Mouse (Mus musculus): ENCODE data around the gene Npr1. TPM values are rescaled to one million over a fixed set of nuclear protein-coding genes. Genes with fewer than 3 reads are reported as not detected.

Gene Npr1
- total RNA-seq (2021): 100 to 1,000 TPM in 1 of 2 experiments, 10 to 100 TPM in 1; 88.3 to 101 TPM
- long read RNA-seq, experiment 1, full-length matches to known transcripts: 41 of 72 reads
- long read RNA-seq, experiment 1, partial matches to known transcripts: 15 of 72 reads
- long read RNA-seq, experiment 1, other reads (novel, unspliced or antisense): 16 of 72 reads
- long read RNA-seq, experiment 2, full-length matches to known transcripts: 24 of 54 reads
- long read RNA-seq, experiment 2, partial matches to known transcripts: 16 of 54 reads
- long read RNA-seq, experiment 2, other reads (novel, unspliced or antisense): 14 of 54 reads

DNA sequence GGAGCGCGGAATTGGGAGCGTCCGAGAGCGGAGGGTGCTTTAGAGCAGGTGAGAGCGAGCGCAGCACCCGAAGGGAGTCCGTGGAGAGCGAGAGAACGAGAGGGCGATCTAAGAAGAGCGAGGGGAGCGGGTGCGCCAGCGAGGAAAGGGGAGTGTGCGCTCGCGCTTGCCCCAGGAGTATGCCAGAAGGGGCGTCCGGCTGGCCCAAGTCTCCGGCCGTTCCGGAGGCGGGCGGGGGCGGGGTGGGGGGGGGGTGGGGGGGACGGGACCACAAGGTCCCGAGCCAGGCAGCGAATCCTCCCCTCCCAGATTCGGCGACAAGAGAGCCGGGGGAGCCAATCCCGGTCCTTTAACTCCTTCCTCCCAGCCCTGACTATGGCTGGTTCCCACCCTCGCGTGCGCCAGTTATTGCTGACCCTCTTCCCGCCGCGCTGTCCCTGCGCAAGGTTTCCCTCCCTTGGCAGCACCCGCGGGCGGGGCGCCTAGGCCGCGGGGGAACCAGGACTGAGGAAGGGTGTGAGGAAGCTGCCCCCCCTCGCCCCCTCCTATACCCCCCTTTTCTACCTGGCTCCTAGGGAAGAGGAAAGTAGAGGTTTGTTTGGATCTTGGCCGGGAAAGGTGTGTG is at the start of gene Npr1:
Npr1 (minus strand) TSS at position 181 of the 625 bp plus-strand sequence.
- DNase-seq: peak; percentile 78

DNA sequence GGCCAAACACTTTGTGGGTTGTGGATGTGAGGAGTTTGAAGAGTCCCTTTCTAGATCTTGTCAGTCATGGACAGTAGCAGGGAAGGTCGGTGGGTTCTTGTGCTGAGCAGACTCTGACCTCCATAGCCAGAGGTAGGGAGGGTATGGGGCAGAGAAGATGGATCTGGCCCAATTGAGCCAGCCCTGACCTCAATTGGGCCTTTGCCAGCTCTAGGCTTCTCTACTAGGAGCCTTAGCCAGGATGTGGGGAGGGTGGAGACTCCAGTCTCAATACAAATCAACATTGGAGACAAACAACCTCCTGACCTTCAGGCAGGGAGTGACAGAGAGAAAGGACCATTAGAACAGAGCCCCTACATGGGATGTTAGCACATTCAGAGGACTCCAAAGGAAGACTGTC is 49.6 kb upstream of the Npr1 start:
- DNase-seq: peak; percentile 63

DNA sequence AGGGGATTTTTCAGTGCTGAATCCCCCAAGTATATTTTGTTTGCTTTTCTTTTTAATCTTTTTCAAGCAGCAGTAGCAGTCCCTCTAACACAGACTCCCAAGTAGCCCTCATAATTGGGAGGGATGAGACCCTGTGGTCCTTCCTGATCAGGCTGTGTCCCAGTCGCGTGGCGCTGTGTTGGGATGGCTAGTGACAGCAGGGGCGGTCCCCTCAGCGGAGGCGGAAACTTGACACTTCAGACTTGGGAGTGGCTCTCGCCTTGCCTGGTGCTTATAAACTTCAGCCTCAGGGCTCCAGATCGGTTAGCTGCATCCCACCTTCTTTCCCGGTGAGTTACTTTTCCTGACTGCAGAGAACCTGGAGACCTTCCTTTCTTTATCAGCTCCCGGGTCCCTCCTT is 49.0 kb upstream of the Npr1 start:
- DNase-seq: peak; percentile 85

DNA sequence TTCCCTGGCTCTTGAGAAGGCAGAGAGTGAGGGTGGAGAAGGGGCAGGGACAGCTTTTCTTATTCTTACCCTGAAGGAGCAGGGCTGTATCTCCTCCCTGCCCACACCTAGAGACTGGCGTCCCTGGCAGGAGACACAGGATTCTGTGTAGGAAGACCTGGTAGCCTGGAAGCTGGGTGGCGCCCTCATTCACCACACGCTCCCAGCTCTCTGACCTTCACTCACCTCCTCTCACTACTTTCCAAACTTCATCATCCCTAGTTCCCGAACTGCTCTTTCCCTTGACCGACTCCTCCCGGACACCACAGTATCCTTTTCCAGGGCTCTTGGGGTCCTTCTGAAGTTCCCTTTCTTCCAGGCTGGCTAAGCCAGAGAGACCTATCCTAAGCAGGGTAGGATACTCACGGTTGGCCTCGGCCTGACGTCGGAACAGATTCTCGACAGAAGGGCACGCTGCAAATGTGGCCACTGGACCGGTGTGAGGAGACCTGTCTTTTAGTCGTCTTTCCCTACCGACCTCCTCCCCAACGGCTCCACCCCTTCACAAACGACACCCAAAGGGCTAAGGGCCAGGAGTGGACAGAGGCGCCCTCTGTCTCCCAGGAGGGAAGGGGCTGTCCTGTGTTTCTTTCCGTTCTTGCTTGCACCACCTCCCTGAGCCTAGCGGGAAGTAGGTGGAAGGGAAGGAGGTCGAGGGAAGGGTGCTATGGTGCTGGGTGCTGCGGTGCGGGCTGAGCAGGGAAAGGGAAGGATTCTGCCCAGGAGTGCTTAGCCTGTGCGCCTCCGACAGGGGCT is 48.3 kb upstream of the Npr1 start, which contains the start of the genes S100a1 and S100a13:
S100a1 (minus strand) TSS at position 597 of the 795 bp plus-strand sequence.
S100a13 (plus strand) TSS at position 640 of the 795 bp plus-strand sequence.
- DNase-seq: peak; percentile 87

DNA sequence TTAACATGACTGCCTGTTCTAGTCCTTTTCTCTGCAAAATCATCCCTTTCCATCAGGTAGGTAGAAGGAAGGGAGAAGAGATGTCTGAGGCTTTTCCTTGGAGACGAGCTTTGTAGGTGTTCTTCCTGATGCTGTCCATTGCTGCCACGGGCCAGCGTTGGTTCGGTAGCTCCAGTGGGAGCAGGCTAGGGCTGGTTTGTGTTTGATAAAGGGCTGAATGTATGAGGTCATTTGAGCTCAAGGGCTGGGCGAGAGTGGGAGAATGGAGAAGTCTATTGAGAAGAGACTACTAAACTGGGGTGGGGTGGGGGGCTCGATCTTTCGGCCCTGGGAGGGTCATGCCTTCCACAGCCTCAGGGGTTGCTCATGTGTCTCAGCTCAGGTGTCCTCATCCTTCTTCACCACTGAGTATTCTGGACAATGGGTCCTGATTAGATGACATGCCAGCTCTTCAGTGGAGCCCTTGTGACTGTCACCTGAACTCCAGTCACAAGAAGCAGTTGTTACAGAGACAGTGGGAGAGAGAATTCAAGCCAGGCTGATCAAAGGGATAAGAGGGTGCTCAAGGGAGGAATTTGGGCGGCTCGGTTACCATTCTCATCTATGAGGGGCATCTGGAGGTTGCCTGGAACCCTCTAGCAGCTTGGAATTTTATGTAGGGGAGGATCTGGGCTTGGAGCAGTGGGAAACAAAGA is 47.4 kb upstream of the Npr1 start:
- no peak for DNase-seq

DNA sequence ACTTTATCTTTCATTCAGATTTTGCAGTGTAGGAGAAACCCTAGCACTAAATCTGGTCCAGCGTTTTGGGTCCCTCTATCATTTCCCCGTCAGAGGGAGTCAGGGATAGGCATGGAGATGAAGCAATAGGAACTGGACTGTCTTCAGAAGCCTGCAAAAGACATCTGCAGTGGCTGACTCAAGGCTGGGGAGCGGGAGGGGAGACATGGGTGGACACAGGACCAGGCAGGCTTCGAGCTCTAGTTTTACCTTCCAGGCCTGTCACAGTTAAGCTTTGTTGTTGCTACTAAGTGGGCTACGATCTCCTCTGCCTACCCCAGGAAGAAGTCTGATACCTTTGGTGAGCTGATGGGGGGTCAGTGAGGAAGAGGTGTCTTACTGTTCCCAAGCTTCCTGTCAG is 46.6 kb upstream of the Npr1 start:
- no peak for DNase-seq

DNA sequence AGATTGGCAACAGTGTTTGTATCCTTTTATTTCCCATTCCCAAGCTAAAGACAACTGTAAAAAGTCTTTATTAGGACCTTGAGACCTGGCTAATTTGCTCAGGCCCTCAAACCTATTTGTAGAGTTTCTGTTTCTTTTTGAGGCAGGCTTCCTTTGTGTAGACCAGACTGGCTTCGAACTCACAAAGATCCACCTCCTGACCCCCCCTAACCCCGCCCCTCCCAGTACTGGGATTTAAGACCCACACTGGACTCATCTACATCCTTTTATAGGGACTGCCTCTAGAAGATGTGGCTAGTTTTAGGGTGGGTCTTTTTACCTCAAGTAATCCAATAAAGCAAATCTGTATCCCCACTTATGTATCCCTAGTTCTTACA is 44.1 kb upstream of the Npr1 start:
- DNase-seq: no peak

DNA sequence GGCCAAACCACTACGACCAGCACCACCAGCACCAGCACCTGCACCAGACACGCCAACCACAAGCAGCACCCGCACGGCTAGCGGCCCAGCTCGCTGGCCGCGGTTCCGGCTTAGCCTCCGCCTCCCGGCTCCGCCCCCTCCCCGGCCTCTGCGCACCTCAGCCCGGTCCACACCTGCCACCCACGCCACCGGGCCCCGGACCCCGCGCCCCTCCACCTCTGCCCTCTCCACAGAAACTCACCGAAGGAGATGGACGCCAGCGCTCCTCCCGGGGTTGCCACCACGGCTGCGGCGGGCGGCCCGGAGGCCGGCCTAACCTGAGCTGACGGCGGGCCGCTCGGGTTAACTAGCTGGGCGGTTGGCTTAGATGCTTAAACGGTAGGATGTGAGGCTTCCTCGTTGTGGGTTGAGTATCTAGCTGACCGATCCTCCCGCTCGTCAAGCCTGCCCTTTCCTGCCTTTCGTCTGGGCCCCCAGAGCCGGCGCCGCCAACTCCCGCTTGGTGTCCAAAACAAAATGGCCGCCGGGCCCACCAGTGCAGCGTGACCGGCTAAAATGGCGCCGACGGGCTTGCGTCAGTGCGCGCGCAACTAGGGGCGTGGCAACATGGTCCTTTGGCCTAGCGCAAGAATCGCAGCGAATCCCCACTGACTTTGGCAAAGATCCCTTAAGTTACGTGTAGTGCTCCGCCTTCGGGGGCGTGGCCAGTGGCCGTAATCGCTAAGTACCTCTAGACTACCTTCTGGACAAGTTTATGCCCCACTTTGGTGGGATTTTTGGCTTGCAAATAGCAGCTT is 43.5 kb upstream of the Npr1 start, which contains the start of gene Chtop:
Chtop (minus strand) TSS at position 549 of the 797 bp plus-strand sequence.
- DNase-seq: peak; percentile 100

DNA sequence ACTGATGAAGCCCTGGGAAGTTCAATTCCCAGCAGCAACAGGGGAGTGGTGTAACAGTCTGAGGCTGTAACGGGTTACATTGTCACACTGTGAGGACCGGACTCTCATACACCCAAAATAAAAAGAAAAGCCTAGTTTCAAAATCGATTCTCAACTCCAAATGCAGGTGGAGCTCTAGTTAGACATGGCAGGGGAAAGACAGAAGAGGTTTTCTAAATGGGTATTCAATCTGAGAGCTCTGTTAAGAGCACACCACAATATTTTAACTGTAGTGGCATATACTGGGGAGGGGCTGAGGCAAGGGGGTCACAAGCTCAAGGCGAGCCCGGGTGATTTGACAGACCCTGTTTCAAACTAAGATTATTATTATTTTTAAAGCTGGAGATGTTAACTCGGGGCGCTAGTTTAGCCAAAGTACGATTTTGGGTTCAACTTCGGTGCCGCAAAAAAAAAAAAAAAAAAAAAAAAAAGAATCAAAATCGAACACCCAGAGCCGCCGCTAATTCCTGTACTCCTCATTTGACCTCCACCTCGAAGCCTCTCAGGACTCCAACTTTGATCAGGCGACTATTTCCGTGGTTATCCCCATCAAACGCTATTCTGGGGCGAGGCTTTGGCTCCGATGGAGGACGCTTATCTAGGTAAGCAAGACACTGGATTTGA is 42.8 kb upstream of the Npr1 start:
- no peak for DNase-seq

DNA sequence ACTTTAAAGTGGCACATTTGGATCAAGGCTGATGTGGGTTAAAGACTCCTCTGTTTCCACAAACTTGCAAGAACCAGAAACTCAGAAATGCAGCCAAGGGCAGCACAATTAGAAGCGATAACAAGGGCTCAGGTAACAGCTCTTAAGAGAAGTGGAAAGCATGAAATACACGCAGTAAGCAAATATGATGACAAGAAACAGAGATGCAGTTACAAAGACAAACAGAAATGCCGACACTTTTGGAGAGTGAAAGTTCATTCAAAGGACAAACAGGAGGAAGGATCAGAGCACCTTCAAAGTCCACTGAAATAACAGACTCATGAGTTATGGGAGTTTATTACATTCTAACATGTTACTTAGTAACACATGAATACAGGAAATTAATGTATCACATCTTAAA is 40.7 kb upstream of the Npr1 start:
- no peak for DNase-seq

DNA sequence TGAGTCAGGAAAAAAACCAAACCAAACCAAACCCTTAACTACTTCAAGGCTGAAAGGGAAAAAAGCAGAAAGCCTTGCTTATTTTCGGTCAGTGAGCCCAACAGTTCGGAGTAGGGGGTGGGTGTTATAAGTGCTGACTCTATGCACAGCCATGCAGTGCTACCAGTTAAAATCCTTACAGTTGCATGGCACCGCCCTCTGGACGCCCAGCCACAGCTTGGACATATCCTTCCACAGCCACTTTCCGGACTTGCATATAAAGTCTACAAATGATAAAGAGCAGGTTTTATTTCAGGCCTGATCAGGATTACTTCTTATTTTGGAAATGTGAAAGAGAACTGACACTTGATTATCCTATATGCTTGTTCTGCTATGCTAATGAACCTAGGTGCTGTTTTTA is 39.5 kb upstream of the Npr1 start:
- no peak for DNase-seq

DNA sequence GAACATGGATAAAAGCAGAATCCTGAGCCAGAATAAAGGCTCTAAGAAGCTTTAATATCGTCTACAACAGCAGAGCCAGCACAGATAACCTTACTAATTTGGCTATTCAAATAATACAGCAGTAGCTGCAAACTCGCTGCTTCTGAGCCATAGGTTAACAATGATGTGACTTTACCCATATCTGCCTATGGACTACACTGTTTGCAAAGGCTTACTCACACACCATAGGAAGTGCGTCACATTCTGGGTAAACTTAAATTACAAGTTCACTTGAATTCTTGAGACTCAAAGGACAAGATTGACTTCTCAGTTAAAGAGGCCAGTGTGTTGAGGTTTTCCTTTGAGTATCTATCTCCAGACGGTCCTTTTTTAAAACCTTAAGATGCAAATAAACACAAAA is 37.8 kb upstream of the Npr1 start:
- no peak for DNase-seq

DNA sequence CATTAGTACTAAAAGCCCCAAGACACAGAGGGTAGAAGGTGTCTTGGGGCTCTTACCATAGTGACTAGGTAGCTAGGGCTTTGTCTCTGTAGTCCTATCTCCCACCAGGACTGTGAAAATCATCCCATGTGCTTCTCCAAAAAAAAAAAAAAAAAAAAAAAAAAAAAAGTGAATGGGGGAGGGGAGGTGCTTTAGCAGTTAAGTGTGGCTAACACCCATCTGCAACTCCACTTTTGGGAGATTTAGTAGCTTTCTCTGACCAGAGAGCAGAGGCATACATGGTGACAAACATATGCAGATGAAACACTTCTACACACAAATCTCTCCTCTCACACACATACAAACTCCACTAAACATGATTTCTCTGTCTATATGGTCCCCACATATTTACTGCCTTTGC is 31.9 kb upstream of the Npr1 start:
- DNase-seq: no peak

DNA sequence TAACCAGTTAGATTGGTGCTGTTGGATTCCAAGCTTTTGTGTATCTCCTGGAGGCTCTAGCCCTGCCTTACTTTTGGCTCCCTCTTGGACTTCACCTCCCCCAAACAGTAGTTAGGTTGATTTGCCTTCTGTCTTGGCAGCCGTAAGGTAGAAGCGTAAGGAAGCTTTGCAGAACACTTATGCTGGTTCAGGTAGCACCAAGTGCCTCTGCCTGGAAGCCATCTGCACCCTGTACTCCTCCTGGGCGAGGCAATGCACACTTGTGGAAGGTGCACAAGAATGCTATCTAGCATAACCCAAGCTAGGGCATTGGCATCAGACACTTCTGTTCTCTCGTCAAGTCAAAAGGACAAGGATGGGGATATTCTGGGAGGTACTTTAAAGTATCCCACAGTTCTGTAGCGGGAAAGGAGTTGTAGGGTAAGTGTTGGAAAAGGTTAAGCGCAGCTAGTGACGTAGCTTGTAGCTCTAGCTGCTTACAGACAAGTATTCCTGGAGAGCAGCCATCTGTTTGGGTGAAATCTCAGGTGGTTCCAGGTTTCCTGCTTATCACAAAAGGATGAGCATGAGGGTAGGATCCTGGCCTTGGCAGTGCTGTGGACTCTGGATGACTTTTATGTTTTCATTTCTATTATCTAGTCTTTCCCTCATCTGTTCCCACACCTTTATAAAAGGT is 30.3 kb upstream of the Npr1 start:
- DNase-seq: no peak

DNA sequence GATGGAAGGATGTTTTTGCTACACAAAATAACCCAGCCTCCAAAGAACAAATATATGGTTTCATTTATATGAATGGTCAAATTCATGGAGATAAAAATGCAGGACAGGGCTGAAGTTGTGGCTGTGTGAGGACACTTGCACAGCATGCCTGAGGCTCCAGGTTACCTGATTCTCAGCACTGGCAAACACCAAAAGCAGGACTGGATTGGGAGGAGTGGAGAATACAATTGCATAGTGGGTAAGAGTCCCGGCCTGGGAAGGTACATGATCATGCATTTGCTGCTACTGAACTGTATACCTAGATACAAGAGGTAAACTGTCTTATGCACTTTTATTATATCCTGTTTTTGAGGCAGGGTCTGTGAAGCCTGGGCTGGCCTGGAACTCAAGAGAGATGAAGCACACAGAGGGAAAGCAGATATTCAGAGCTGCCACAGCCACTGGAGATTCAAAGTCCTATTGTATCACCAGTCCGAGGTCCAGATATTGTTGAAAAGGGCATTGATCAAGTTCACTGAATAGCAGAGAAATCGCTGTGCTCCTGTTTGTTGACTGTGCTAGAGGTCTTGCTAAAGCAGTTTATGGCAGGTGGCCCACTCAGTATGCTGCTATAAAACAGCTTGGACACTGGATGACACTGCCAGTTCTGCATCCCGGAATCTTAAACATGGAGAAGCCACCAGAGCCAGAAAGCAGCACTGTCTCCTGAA is 28.3 kb upstream of the Npr1 start:
- no peak for DNase-seq

DNA sequence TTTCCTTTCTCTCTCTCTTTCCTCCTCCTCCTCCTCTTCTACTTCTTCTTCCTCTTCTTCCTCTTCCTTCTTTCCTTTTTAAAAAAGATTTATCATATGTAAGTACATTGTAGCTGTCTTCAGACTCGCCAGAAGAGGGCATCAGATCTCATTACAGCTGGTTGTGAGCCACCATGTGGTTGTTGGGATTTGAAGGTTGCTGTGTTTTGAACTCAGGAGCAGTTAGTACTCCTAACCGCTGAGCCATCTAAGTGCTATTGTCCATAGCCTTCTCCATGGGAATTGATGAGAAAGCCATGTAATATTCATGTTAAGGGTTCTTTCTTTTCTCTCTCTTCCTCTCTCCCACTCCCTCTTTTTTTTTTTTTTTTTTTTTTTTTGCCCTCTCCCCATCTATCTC is 25.7 kb upstream of the Npr1 start:
- DNase-seq: no peak

DNA sequence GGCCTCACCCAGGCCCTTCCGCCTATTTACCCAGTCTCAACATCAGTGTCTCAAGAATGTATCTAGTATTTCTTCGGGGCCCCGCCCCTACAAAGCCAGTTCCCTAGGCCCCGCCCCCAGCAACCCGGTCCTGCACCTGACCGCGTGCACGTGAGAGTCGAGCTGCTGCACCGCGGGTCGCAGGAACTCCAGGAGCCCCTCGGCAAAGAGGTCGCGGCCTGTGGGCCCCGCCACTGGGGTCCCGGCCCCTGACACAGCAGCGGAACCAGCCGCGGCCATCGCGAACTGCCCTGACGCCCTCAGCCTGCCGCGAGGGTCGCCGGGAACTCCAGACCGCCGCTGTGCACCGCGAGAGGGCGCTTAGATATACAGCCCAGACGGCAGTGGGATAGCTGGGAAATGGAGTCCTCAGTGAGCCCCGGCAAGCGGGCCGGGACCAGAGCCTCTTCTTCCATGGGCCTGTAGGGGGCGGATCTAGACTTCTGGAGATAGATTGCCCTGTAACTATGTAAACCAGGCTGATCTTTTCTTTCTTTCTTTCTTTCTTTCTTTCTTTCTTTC is 25.1 kb upstream of the Npr1 start, which contains the start of gene Snapin:
Snapin (minus strand) TSS at position 338 of the 561 bp plus-strand sequence.
- peak; percentile 96 for DNase-seq

DNA sequence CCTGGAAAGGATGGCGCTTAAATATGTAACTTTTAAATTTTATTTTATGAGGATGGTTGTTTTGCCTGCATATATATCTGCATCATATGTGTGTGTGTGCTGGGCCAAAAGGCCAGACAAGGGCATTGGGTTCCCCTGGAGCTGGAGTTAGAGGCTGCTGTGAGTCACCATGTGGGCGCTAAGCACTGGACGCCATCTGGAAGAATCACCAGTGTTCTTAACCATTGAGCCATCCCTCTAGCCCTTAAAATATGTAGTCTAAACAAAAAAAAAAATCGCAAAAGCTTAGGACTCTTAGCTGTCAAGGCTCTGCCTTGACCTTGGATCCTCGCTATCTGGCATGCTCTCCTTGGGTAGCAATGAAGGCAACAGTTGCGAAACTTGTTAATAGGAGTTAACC is 22.9 kb upstream of the Npr1 start:
- no peak for DNase-seq

DNA sequence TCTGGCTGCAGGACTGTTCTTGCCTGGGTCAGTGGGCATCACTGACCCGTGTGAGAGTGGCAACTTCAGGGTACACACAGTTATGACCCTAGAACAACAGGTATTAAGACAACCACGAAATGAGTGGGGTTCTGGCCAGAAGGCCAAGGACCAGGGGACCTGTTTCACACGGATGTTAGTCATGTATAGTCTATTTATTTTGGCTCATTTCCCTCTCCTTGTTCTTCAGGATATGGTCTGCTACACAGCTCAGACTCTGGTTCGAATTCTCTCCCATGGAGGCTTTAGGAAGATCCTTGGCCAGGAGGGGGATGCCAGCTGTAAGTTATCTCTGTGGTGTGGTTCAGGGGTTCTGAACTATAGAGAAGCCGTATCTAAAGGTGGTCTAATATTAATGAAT is 21.3 kb upstream of the Npr1 start:
- DNase-seq: no peak

Measured in adrenal gland, postnatal 10 days (tissue).